Mouse (Mus musculus) cerebellum, adult 2 months (tissue): ENCODE measurements around the gene Cep55.

Source experiments
- CTCF ChIP-seq: fragments of 200-500 bp; IDR thresholded peaks from 2 replicates; pipeline ENCODE4 v1.5.1; 2011; ENCODE audit warnings: low read depth, mild to moderate bottlenecking, control low read depth, low read length, moderate library complexity, borderline replicate concordance; ENCODE audit not compliant: insufficient read depth
- POLR2A ChIP-seq: fragments of 200-500 bp; IDR thresholded peaks from 2 replicates; pipeline ENCODE4 v1.6.1; 2011; ENCODE audit warnings: low read length, control low read depth, borderline replicate concordance; ENCODE audit not compliant: insufficient read depth

- TF ChIP-seq CTCF (no peak), POLR2A (no peak)
Measured at GRCm38 (mm10) chr19:38033735-38034057, 21.1 kb upstream of the Cep55 start.
